Comparison of ENCODE assay signal across 9 mouse cellular contexts in genomic region chr4:43114946-43115345, GRCm38 (mm10). TPM values are rescaled to one million over a fixed set of nuclear protein-coding genes. Genes with fewer than 3 reads are reported as not detected.
A peak's percentile ranks its signal among the peaks of the same experiment; 100 is the strongest.
DNase-seq lines count a peak whose midpoint lies in the region; ATAC-seq and TF ChIP-seq lines count a peak whose summit lies in the region.
"Had no signal": no experiment of that assay in that cellular context is flagged by ENCODE, and none has a peak within 500 bp of the region (broad histone marks: within the 10 kb centered on the region; RNA-seq: fewer than 3 reads in every experiment).

No protein-coding gene starts in this region.

- TF ChIP-seq CTCF in lung, adult 2 months (IDR thresholded peaks at IDR 0.05; ENCODE audit: insufficient read depth, low read length) = peak; percentile 24; the same call in 1 of the 2 replicates

- no peaks in the 10 kb centered on the region for H3K4me1 ChIP-seq in lung, adult 2 months (ENCODE audit: control insufficient read depth, insufficient read depth, low read length)
- H3K4me1 ChIP-seq: heart, embryonic 15.5 days had no signal

- DNase-seq in CD4-positive, CD25-positive, alpha-beta regulatory T cell, adult 2 months (ENCODE audit: low read depth, low spot score) = peak; percentile 54
- DNase-seq in 3134 (ENCODE audit: extremely low read depth, insufficient read length, low spot score) = peak; percentile 13
- DNase-seq in brain, adult 2 months (ENCODE audit: low read depth, low spot score) = peak; percentile 79
- peak; percentile 33 for DNase-seq in fibroblast of lung, adult 2 months (ENCODE audit: low read depth)
- peak; percentile 68 to 74 for DNase-seq in kidney, postnatal 4 days
- peak; percentile 19 for DNase-seq in lung, adult 2 months
- DNase-seq in right cerebral cortex, postnatal 4 days = peak; percentile 64

- WGBS in lung, adult 2 months = 14% methylated on average over 2 of the region's 2 CpGs

- no peak overlapping the region for H3K4me3 ChIP-seq in lung, adult 2 months (replicated peaks; ENCODE audit: extremely low read depth, low read depth, low read length)
- H3K4me3 ChIP-seq: heart, embryonic 15.5 days had no signal

- no peak for TF ChIP-seq POLR2A in lung, adult 2 months (IDR thresholded peaks at IDR 0.05; ENCODE audit: borderline replicate concordance, extremely low read depth, low read depth, low read length)

- no peak for ATAC-seq in CD4-positive, CD25-positive, alpha-beta regulatory T cell, adult 4 months

RNA-seq across cellular contexts. Expression of gene Unc13b, which starts 56.2 kb away (rescaled TPM):
- under 1 TPM; 0.05 to 0.29 TPM for polyA plus RNA-seq in CD4-positive, CD25-positive, alpha-beta regulatory T cell, adult 4 months (2017; shearing (Covaris generic))
- 16.3 and 20.0 TPM in 2 replicates for polyA plus RNA-seq in lung, adult 2 months (2012; rRNA removed)

Comparison
In these comparisons a context has a peak if more than half of its experiments do, and no peak if none do; other contexts are left out.
1. DNase-seq: peak in every context shown above with its lines; median percentile 79 in brain, adult 2 months; 71 in kidney, postnatal 4 days; 64 in right cerebral cortex, postnatal 4 days; 54 in CD4-positive, CD25-positive, alpha-beta regulatory T cell, adult 2 months; 33 in fibroblast of lung, adult 2 months; 19 in lung, adult 2 months; 13 in 3134.
2. RNA of gene Unc13b, which starts 56.2 kb away (polyA plus RNA-seq): 16.3 to 20.0 TPM in lung, adult 2 months; 0.05 to 0.29 TPM in CD4-positive, CD25-positive, alpha-beta regulatory T cell, adult 4 months; every median in the first group is over 10 times any median in the second.